Mouse (Mus musculus): ENCODE data around the gene Hmgcr. TPM values are rescaled to one million over a fixed set of nuclear protein-coding genes. Genes with fewer than 3 reads are reported as not detected.

The Hmgcr gene
- 57.1 and 65.6 TPM in 2 replicates for polyA plus RNA-seq (2015; fragmentation: Nextera tagmentation; extraction: Ambion mirVana)

- peaks cover 29% of the 10 kb centered on the region for H3K4me1 ChIP-seq (ENCODE audit: insufficient read depth, low read length)
- H3K4me3 ChIP-seq (ENCODE audit: low read length): peak within 1 kb of the TSS; percentile 98
- peak within 1 kb of the TSS; percentile 95 for H3K9ac ChIP-seq (replicated peaks; ENCODE audit: low read length)
- peaks cover 6% of the 10 kb centered on the region for H3K36me3 ChIP-seq (ENCODE audit: insufficient read depth, low read length)
- peak; percentile 100 for ATAC-seq (ENCODE audit: low FRiP score, low TSS enrichment)
- H3K27ac ChIP-seq (ENCODE audit: low read length): peak within 1 kb of the TSS; percentile 90
- no peaks in the 10 kb centered on the region for H3K9me3 ChIP-seq (ENCODE audit: low read length)
- H3K4me2 ChIP-seq (replicated peaks; ENCODE audit: low read depth, low read length): peak within 1 kb of the TSS; percentile 75
- WGBS: 0% methylated on average over 68 of the region's 70 CpGs
- H3K27me3 ChIP-seq (ENCODE audit: insufficient read depth, low read length): no peaks in the 10 kb centered on the region
Measured at GRCm38 (mm10) chr13:96670406-96671077, at the start of gene Hmgcr. Gene Hmgcr (minus strand): TSS chr13:96670936.

DNA sequence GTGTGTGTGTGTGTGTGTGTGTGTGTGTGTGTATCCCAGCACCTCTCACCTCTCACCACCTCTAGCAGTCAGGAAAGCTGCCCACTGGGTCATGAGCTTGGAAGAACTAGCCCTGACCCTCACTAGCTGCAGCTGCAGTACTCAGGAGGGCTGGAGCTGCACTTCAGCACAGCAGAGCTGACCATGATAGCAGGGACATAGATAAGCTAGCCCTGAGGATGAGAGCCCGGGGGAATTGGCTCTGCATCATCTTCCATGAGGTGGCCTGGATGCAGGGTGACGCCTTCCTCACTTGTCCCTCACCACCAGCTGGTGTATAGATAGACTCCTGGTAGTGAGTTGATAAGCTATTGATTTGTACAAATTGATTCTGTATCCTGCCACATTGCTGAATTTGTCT lies 49.3 kb upstream of the Hmgcr start:
- H3K4me3 ChIP-seq (ENCODE audit: low read length): no peak overlapping the region
- H3K27ac ChIP-seq (ENCODE audit: low read length): no peak overlapping the region
- no peak overlapping the region for H3K4me2 ChIP-seq (replicated peaks; ENCODE audit: low read depth, low read length)
- no peak for ATAC-seq (ENCODE audit: low FRiP score, low TSS enrichment)
- H3K4me1 ChIP-seq (ENCODE audit: insufficient read depth, low read length): no peaks in the 10 kb centered on the region
- H3K9me3 ChIP-seq (ENCODE audit: low read length): no peaks in the 10 kb centered on the region
- WGBS: 85% methylated on average over 2 of the region's 2 CpGs
- H3K9ac ChIP-seq (replicated peaks; ENCODE audit: low read length): no peak overlapping the region
- no peaks in the 10 kb centered on the region; the same call in 1 of the 2 replicates for H3K27me3 ChIP-seq (ENCODE audit: insufficient read depth, low read length)
- H3K36me3 ChIP-seq (ENCODE audit: insufficient read depth, low read length): no peaks in the 10 kb centered on the region

DNA sequence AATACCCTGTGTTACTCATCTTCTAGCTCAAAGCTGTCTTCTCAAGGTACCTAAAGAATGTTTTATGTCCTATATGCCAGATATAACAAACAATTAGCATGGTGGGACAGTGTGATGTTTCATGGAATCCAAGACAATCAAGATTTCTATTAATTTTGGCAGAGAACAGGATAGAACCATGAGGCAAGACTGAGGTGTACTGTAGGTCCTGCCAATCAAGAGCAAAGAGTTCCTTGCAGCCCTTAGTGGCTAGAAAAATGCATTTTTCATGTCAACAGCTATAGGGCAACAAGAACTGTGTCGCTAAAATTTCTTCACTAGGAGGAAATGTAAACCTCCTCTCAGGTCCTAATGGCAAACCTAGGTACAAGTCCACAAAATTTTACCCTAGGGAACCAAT lies 47.1 kb upstream of the Hmgcr start:
- Histone ChIP-seq H3K9me3 (ENCODE audit: low read length) (no peaks in the 10 kb centered on the region), H3K4me1 (ENCODE audit: insufficient read depth, low read length) (no peaks in the 10 kb centered on the region), H3K9ac (replicated peaks; ENCODE audit: low read length) (no peak overlapping the region), H3K27ac (ENCODE audit: low read length) (no peak overlapping the region), H3K4me2 (replicated peaks; ENCODE audit: low read depth, low read length) (no peak overlapping the region), H3K4me3 (ENCODE audit: low read length) (no peak overlapping the region), H3K36me3 (ENCODE audit: insufficient read depth, low read length) (no peaks in the 10 kb centered on the region), H3K27me3 (ENCODE audit: insufficient read depth, low read length) (no peaks in the 10 kb centered on the region; the same call in 1 of the 2 replicates)
- 50% methylated on average over 1 of the region's 1 CpGs for WGBS
- no peak for ATAC-seq (ENCODE audit: low FRiP score, low TSS enrichment)

- no peak overlapping the region for H3K27ac ChIP-seq (ENCODE audit: low read length)
- no peak overlapping the region for H3K9ac ChIP-seq (replicated peaks; ENCODE audit: low read length)
- H3K4me1 ChIP-seq (ENCODE audit: insufficient read depth, low read length): no peaks in the 10 kb centered on the region
- H3K27me3 ChIP-seq (ENCODE audit: insufficient read depth, low read length): no peaks in the 10 kb centered on the region; the same call in 1 of the 2 replicates
- no peak overlapping the region for H3K4me3 ChIP-seq (ENCODE audit: low read length)
- 95% methylated on average over 2 of the region's 2 CpGs for WGBS
- H3K4me2 ChIP-seq (replicated peaks; ENCODE audit: low read depth, low read length): no peak overlapping the region
- ATAC-seq (ENCODE audit: low FRiP score, low TSS enrichment): no peak
- no peaks in the 10 kb centered on the region for H3K9me3 ChIP-seq (ENCODE audit: low read length)
- no peaks in the 10 kb centered on the region for H3K36me3 ChIP-seq (ENCODE audit: insufficient read depth, low read length)
Measured at GRCm38 (mm10) chr13:96716311-96716710, 45.6 kb upstream of the Hmgcr start.

GRCm38 (mm10) chr13:96709269-96710233 lies 38.8 kb upstream of the Hmgcr start:
- H3K27me3 ChIP-seq (ENCODE audit: insufficient read depth, low read length): no peaks in the 10 kb centered on the region
- no peak overlapping the region for H3K9ac ChIP-seq (replicated peaks; ENCODE audit: low read length)
- no peak for ATAC-seq (ENCODE audit: low FRiP score, low TSS enrichment)
- no peak overlapping the region for H3K4me3 ChIP-seq (ENCODE audit: low read length)
- no peak overlapping the region for H3K4me2 ChIP-seq (replicated peaks; ENCODE audit: low read depth, low read length)
- H3K9me3 ChIP-seq (ENCODE audit: low read length): no peaks in the 10 kb centered on the region
- no peak overlapping the region for H3K27ac ChIP-seq (ENCODE audit: low read length)
- no peaks in the 10 kb centered on the region for H3K36me3 ChIP-seq (ENCODE audit: insufficient read depth, low read length)
- WGBS: 77% methylated on average over 8 of the region's 8 CpGs
- no peaks in the 10 kb centered on the region for H3K4me1 ChIP-seq (ENCODE audit: insufficient read depth, low read length)

- WGBS: 72% methylated on average over 9 of the region's 9 CpGs
- H3K27ac ChIP-seq (ENCODE audit: low read length): no peak overlapping the region
- ATAC-seq (ENCODE audit: low FRiP score, low TSS enrichment): no peak
- no peaks in the 10 kb centered on the region for H3K36me3 ChIP-seq (ENCODE audit: insufficient read depth, low read length)
- no peaks in the 10 kb centered on the region for H3K27me3 ChIP-seq (ENCODE audit: insufficient read depth, low read length)
- no peak overlapping the region for H3K9ac ChIP-seq (replicated peaks; ENCODE audit: low read length)
- no peak overlapping the region for H3K4me3 ChIP-seq (ENCODE audit: low read length)
- H3K9me3 ChIP-seq (ENCODE audit: low read length): no peaks in the 10 kb centered on the region
- no peak overlapping the region for H3K4me2 ChIP-seq (replicated peaks; ENCODE audit: low read depth, low read length)
- H3K4me1 ChIP-seq (ENCODE audit: insufficient read depth, low read length): no peaks in the 10 kb centered on the region
Measured at GRCm38 (mm10) chr13:96702567-96703278, 32.0 kb upstream of the Hmgcr start.

DNA sequence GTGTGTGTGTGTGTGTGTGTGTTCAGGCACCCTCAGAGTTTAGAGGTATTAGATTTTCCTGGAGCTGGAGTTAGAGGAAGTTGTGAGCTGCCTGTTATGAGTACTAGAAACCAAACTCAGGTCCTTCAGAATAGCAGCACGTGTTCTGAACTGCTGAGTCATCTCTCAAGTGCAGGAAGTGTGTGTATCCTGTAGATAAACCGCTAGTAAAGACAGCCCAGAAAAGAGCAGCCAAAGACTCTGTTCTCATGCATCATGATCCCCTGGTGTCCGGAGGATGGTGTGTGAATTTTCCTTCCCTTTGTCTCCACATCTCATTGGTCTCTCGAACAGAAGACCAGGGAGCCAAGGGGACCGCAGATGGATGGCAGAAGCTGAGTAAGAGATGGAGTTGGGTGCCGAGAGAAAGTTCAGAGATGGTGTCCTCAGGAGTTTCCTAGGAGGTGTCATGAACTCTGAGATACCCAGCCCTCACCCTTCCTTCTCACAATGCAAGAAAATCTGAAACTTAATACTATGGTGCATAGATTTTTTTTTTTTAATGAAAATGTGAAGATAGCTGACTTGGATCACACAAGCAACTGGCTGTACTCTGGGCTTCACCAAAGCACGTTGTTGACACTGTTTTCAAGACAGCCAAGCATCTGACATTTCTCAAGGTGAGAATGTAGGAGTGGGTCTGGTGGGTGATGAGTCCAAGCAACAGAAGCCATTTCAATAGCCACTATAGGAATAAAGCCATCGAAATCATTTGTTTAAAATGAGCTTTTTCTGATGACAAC lies 27.3 kb upstream of the Hmgcr start:
- 69% methylated on average over 8 of the region's 8 CpGs for WGBS
- Histone ChIP-seq H3K4me1 (ENCODE audit: insufficient read depth, low read length) (no peaks in the 10 kb centered on the region), H3K9me3 (ENCODE audit: low read length) (no peaks in the 10 kb centered on the region), H3K4me2 (replicated peaks; ENCODE audit: low read depth, low read length) (no peak overlapping the region), H3K36me3 (ENCODE audit: insufficient read depth, low read length) (no peaks in the 10 kb centered on the region), H3K27ac (ENCODE audit: low read length) (no peak overlapping the region), H3K9ac (replicated peaks; ENCODE audit: low read length) (no peak overlapping the region), H3K27me3 (ENCODE audit: insufficient read depth, low read length) (no peaks in the 10 kb centered on the region), H3K4me3 (ENCODE audit: low read length) (no peak overlapping the region)
- peak; percentile 49; the same call in 1 of the 2 replicates for ATAC-seq (ENCODE audit: low FRiP score, low TSS enrichment)

DNA sequence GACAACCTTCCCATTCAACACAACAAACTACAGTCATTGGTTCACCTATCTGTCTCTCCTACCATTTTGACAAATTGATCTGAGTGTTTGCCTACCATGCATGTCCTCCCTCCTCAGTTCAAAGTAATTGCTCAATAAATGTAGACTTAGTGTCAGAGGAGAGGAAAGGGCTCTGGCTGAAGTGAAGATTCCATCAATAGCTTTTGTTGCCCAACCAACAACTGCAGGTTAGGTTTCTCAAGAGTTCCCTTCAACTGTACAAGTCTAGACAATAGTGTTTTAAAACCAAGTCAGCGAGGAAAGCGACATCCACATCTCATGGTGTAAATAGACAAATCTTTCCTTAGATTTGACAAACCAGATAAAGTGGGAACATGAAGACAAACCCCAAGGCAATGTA lies 24.7 kb upstream of the Hmgcr start:
- ATAC-seq (ENCODE audit: low FRiP score, low TSS enrichment): no peak
- WGBS: 96% methylated on average over 2 of the region's 2 CpGs

DNA sequence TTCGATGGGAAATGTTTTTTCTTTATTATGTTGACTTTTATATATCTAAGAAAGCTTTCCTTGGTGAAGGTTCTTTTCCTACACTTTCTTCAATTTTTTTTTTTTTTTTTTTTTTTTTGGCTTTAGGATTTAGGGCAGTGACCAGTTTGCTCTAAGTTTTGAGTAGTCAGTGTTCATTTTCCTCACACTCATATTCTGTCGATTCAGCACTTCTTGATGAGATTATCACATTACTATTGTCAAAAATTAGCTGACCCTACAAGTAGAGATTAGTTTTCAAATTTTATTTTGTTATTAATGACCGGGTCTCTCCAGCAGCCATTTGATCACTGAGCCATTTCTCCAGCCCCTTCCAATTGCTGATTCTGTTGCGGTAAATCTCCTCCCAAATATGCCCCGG lies 19.2 kb upstream of the Hmgcr start:
- no peaks in the 10 kb centered on the region for H3K4me1 ChIP-seq (ENCODE audit: insufficient read depth, low read length)
- H3K27ac ChIP-seq (ENCODE audit: low read length): no peak overlapping the region
- ATAC-seq (ENCODE audit: low FRiP score, low TSS enrichment): no peak
- no peak overlapping the region for H3K4me2 ChIP-seq (replicated peaks; ENCODE audit: low read depth, low read length)
- H3K9ac ChIP-seq (replicated peaks; ENCODE audit: low read length): no peak overlapping the region
- H3K4me3 ChIP-seq (ENCODE audit: low read length): no peak overlapping the region
- H3K27me3 ChIP-seq (ENCODE audit: insufficient read depth, low read length): no peaks in the 10 kb centered on the region
- WGBS: 87% methylated on average over 5 of the region's 5 CpGs
- H3K36me3 ChIP-seq (ENCODE audit: insufficient read depth, low read length): no peaks in the 10 kb centered on the region
- no peaks in the 10 kb centered on the region for H3K9me3 ChIP-seq (ENCODE audit: low read length)

More for the DNA sequence above, 24.7 kb upstream of the Hmgcr start:
- H3K4me3 ChIP-seq (ENCODE audit: low read length): no peak overlapping the region
- H3K36me3 ChIP-seq (ENCODE audit: insufficient read depth, low read length): no peaks in the 10 kb centered on the region
- H3K27ac ChIP-seq (ENCODE audit: low read length): no peak overlapping the region
- H3K9me3 ChIP-seq (ENCODE audit: low read length): no peaks in the 10 kb centered on the region
- H3K9ac ChIP-seq (replicated peaks; ENCODE audit: low read length): no peak overlapping the region
- H3K4me1 ChIP-seq (ENCODE audit: insufficient read depth, low read length): no peaks in the 10 kb centered on the region
- no peaks in the 10 kb centered on the region for H3K27me3 ChIP-seq (ENCODE audit: insufficient read depth, low read length)
- H3K4me2 ChIP-seq (replicated peaks; ENCODE audit: low read depth, low read length): no peak overlapping the region

Measured in kidney, embryonic 16.5 days (tissue).